Mouse (Mus musculus): Measurements from ENCODE around the gene Zfpm1. TPM values are rescaled to one million over a fixed set of nuclear protein-coding genes. Genes with fewer than 3 reads are reported as not detected.
A peak's percentile ranks its signal among the peaks of the same experiment; 100 is the strongest.

Gene Zfpm1
- polyA plus RNA-seq, 1 experiment = 1,238 TPM

GRCm38 (mm10) chr8:122332753-122333506 is 51.0 kb downstream of the Zfpm1 start:
- peaks cover 98% of the 10 kb centered on the region for H3K4me1 ChIP-seq
- H3K9me3 ChIP-seq = peaks cover 7% of the 10 kb centered on the region; the same call in 1 of the 2 replicates
- peaks cover 98% of the 10 kb centered on the region for H3K36me3 ChIP-seq (replicated peaks; ENCODE audit: low read length)
- no peak overlapping the region for H3K4me3 ChIP-seq (replicated peaks)
- no peaks in the 10 kb centered on the region for H3K27me3 ChIP-seq (replicated peaks)
- TF ChIP-seq FLI1 (IDR thresholded peaks at IDR 0.05; ENCODE audit: low read length) (no peak), GATA1 (IDR thresholded peaks at IDR 0.05; ENCODE audit: borderline replicate concordance, low read length) (no peak)

GRCm38 (mm10) chr8:122333531-122333930 is 51.6 kb downstream of the Zfpm1 start:
- no peak for TF ChIP-seq GATA1 (IDR thresholded peaks at IDR 0.05; ENCODE audit: borderline replicate concordance, low read length)
- H3K36me3 ChIP-seq (replicated peaks; ENCODE audit: low read length) = peaks cover 98% of the 10 kb centered on the region
- no peak overlapping the region for H3K4me3 ChIP-seq (replicated peaks)
- H3K9me3 ChIP-seq = peaks cover 7% of the 10 kb centered on the region; the same call in 1 of the 2 replicates
- peaks cover 98% of the 10 kb centered on the region for H3K4me1 ChIP-seq
- H3K27me3 ChIP-seq (replicated peaks) = no peaks in the 10 kb centered on the region

DNA sequence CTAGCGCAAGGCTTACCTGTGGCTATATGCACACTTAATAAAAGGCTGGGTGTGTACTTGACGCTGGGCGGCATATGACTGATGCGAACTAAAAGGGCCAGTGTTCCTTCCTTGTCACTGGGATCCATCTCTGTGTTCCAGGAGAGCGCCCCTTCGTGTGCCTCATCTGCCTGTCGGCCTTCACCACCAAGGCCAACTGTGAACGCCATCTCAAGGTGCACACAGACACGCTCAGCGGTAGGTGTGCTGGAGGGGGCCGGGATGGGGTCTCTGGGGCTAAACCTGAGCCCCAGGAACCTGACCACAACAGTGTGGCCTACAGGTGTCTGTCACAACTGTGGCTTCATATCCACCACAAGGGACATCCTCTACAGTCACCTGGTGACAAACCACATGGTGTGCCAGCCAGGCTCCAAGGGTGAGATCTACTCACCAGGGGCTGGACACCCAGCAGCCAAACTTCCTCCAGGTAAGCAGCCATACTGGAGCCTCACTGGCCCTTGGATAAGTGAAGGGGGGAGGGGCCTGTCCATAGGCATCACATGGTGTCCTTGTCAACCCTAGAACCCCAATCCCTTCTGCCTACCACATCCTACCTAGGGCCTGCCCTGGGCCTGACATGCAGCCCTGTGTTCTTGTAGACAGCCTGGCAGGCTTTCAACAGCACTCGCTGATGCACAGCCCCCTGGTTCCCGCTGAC is 53.0 kb downstream of the Zfpm1 start:
- peaks cover 98% of the 10 kb centered on the region for H3K4me1 ChIP-seq
- no peaks in the 10 kb centered on the region for H3K27me3 ChIP-seq (replicated peaks)
- H3K36me3 ChIP-seq (replicated peaks; ENCODE audit: low read length) = peaks cover 98% of the 10 kb centered on the region
- TF ChIP-seq GATA1 (IDR thresholded peaks at IDR 0.05; ENCODE audit: borderline replicate concordance, low read length) (no peak), FLI1 (IDR thresholded peaks at IDR 0.05; ENCODE audit: low read length) (no peak)
- H3K4me3 ChIP-seq (replicated peaks) = no peak overlapping the region
- peaks cover 7% of the 10 kb centered on the region; the same call in 1 of the 2 replicates for H3K9me3 ChIP-seq

- no peak for TF ChIP-seq FLI1 (IDR thresholded peaks at IDR 0.05; ENCODE audit: low read length)
- TF ChIP-seq GATA1 (IDR thresholded peaks at IDR 0.05; ENCODE audit: borderline replicate concordance, low read length) = no peak
- H3K9me3 ChIP-seq = peaks cover 7% of the 10 kb centered on the region; the same call in 1 of the 2 replicates
- H3K36me3 ChIP-seq (replicated peaks; ENCODE audit: low read length) = peaks cover 98% of the 10 kb centered on the region
- H3K4me3 ChIP-seq (replicated peaks) = no peak overlapping the region
- H3K4me1 ChIP-seq = peaks cover 98% of the 10 kb centered on the region
- no peaks in the 10 kb centered on the region for H3K27me3 ChIP-seq (replicated peaks)
These were observed 53.8 kb downstream of the Zfpm1 start for GRCm38 (mm10) chr8:122335638-122336250.

DNA sequence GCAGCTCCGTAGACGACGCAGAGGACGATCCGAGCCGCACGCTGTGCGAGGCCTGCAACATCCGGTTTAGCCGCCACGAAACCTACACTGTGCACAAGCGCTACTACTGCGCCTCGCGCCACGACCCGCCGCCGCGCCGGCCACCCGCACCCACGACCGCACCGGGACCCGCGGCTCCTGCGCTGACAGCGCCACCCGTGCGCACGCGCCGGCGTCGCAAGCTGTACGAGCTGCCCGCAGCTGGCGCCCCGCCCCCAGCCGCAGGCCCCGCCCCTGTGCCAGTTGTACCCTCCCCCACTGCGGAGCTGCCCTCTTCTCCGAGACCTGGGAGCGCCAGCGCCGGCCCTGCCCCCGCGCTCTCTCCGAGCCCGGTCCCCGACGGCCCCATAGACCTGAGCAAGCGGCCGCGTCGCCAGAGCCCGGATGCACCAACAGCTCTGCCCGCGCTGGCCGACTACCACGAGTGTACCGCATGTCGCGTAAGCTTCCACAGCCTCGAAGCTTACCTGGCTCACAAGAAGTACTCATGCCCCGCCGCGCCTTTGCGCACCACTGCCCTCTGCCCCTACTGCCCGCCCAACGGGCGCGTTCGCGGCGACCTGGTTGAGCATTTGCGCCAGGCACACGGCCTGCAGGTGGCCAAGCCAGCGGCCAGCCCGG is 54.4 kb downstream of the Zfpm1 start:
- Histone ChIP-seq H3K27me3 (replicated peaks) (no peaks in the 10 kb centered on the region), H3K9me3 (peaks cover 7% of the 10 kb centered on the region; the same call in 1 of the 2 replicates), H3K4me3 (replicated peaks) (no peak overlapping the region), H3K36me3 (replicated peaks; ENCODE audit: low read length) (peaks cover 98% of the 10 kb centered on the region), H3K4me1 (peaks cover 98% of the 10 kb centered on the region)
- TF ChIP-seq GATA1 (IDR thresholded peaks at IDR 0.05; ENCODE audit: borderline replicate concordance, low read length) (no peak), FLI1 (IDR thresholded peaks at IDR 0.05; ENCODE audit: low read length) (no peak)

GRCm38 (mm10) chr8:122338852-122339251 is 56.9 kb downstream of the Zfpm1 start:
- Histone ChIP-seq H3K27me3 (replicated peaks) (no peaks in the 10 kb centered on the region), H3K4me1 (peaks cover 100% of the 10 kb centered on the region), H3K36me3 (replicated peaks; ENCODE audit: low read length) (peaks cover 83% of the 10 kb centered on the region), H3K9me3 (peaks cover 7% of the 10 kb centered on the region; the same call in 1 of the 2 replicates), H3K4me3 (replicated peaks) (no peak overlapping the region)
- TF ChIP-seq FLI1 (IDR thresholded peaks at IDR 0.05; ENCODE audit: low read length) (no peak), GATA1 (IDR thresholded peaks at IDR 0.05; ENCODE audit: borderline replicate concordance, low read length) (no peak)

GRCm38 (mm10) chr8:122340761-122341160 is 58.8 kb downstream of the Zfpm1 start:
- TF ChIP-seq FLI1 (IDR thresholded peaks at IDR 0.05; ENCODE audit: low read length) (no peak), GATA1 (IDR thresholded peaks at IDR 0.05; ENCODE audit: borderline replicate concordance, low read length) (no peak)
- H3K27me3 ChIP-seq (replicated peaks) = no peaks in the 10 kb centered on the region
- no peaks in the 10 kb centered on the region; the same call in 1 of the 2 replicates for H3K9me3 ChIP-seq
- peaks cover 64% of the 10 kb centered on the region for H3K36me3 ChIP-seq (replicated peaks; ENCODE audit: low read length)
- H3K4me1 ChIP-seq = peaks cover 100% of the 10 kb centered on the region
- H3K4me3 ChIP-seq (replicated peaks) = no peak overlapping the region

DNA sequence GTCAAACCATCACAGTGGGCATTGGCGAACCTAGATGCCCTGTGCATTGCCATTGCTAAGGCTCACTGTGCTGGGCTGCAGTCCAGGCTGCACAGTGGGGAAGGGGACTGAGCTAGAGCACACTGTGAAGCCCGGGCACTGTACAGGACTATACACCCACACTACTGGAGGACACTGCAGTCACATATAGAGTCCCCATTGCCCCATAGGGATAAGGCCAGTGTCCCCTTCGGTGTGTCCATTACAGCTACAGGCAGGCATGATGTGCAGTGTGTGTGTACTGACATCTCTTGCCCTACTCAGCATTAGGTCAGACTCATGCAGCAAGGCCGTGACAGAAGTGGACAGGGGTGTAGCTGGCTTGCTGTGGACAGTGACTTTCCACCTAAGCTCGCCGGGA is 59.8 kb downstream of the Zfpm1 start:
- Histone ChIP-seq H3K4me1 (peaks cover 100% of the 10 kb centered on the region), H3K9me3 (no peaks in the 10 kb centered on the region), H3K4me3 (replicated peaks) (peak overlapping the region; percentile 74), H3K36me3 (replicated peaks; ENCODE audit: low read length) (peaks cover 53% of the 10 kb centered on the region), H3K27me3 (replicated peaks) (no peaks in the 10 kb centered on the region)
- TF ChIP-seq FLI1 (IDR thresholded peaks at IDR 0.05; ENCODE audit: low read length) = no peak
- TF ChIP-seq GATA1 (IDR thresholded peaks at IDR 0.05; ENCODE audit: borderline replicate concordance, low read length) = no peak

DNA sequence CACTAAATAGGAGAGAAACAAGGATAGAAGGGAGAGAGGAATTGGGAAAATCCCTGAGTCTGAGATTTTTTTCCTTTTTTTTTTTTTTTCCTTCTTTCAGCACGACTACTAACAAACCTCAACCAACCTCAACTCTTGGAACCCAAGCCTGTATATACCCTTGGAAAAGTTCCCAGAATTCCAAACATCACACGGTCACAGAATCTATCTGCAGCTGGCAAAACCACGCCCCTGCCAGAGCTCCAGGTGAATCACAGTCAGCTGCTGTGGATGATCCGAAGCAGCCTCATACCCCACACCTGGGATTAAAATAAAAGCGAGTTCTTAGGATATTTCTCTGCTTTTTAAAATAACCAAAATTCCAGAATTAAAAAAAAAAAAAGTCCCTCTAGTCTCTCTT is 60.4 kb downstream of the Zfpm1 start:
- no peaks in the 10 kb centered on the region for H3K27me3 ChIP-seq (replicated peaks)
- no peak for TF ChIP-seq GATA1 (IDR thresholded peaks at IDR 0.05; ENCODE audit: borderline replicate concordance, low read length)
- no peak for TF ChIP-seq FLI1 (IDR thresholded peaks at IDR 0.05; ENCODE audit: low read length)
- peaks cover 48% of the 10 kb centered on the region for H3K36me3 ChIP-seq (replicated peaks; ENCODE audit: low read length)
- H3K9me3 ChIP-seq = no peaks in the 10 kb centered on the region
- no peak overlapping the region for H3K4me3 ChIP-seq (replicated peaks)
- H3K4me1 ChIP-seq = peaks cover 100% of the 10 kb centered on the region

All from megakaryocyte, embryonic 14.5 days (primary cell).